Mouse (Mus musculus): ENCODE data around the gene Glis3.

DNA sequence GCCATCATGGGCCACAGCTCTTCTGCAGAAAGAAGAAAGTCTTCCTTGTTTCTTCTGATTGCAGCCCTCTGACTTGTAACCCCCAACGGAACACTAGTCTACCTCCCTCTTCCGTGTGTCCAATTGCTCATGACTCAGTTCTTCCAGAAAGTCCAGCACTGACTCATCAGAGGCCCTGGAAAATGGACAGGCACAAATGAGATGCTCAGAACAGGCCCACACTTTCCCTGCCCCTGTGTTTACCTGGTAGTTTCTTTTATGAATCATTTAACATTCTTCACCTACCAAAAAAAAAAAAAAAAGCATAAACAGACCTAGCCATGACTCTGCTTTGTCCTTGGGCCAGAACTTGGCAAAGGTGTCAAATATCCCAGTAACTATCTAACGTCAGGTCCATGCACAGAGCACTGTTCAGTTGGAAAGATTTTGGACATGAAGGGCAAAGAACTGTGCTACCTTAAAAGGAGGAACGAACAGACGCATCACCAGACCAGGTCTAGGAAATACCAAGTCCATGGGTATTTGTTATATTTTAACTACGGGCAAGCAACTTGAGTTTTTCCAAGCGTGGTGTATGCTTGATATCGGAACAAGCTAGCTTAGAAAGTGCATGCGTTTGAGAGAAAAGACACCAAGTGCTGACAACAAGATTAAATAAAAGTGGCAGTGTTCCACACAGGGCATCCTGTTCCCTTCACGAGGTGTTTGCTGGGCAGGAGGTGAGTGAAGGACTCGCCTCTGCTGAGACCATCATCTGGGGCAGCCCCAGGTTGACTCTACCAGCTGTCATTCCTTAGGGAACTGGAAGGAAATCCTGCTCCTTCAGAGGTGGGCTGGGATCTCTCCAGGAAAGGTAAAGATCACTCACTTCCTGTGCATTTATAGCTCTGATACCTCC, 58.0 kb downstream of the Glis3 start:
- TF ChIP-seq POLR2A (IDR thresholded peaks at IDR 0.05; ENCODE audit: borderline replicate concordance, extremely low read depth, low read depth, low read length) (no peak), CTCF (IDR thresholded peaks at IDR 0.05; ENCODE audit: insufficient read depth, low read length) (no peak)

Measured in lung, adult 2 months (tissue).